Mouse (Mus musculus): Measurements from ENCODE around the gene Wbp2. TPM values are rescaled to one million over a fixed set of nuclear protein-coding genes. Genes with fewer than 3 reads are reported as not detected.

The Wbp2 gene
- polyA plus RNA-seq, 1 experiment = 253 TPM

DNA sequence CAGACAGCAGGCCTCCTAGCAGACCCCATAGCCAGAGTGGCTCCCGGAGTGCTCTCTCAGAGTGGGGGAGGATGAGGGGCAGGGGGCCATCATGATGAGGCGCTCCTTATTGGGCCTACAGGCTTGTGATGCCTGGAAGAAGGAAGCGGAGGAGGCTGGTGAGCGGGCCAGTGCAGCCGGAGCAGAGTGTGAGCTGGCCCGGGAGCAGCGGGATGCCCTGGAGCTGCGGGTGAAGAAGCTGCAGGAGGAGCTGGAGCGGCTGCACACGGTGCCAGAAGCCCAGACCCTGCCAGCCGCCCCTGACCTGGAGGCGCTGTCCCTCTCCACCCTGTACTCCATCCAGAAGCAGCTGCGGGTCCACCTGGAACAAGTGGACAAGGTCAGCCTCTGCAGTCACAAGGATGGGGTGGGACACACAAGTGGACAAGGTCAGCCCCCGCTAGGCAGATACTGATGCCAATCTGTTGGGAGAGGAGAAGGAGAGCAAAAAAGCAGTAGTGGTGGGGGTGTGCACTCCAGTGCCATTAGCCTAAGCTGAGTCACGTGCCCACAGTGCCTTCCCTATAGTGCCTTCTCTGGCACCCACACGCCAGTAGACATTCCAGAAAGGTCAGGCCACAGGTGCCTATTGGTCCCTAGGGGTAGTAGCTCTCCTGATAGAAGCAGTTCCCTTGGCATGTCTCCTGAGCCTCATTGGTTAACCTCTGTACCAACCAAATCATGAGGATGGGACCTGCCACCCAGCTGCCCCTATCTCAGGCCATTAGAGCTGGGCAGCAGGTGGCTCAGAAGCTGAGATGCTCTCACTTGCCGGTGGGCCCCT lies 27.7 kb downstream of the Wbp2 start:
- TF ChIP-seq CTCF (IDR thresholded peaks at IDR 0.05; ENCODE audit: control insufficient read depth, insufficient read depth, insufficient replicate concordance, low read depth, low read length) (no peak), POLR2A (IDR thresholded peaks at IDR 0.05; ENCODE audit: control insufficient read depth, low read depth, low read length) (no peak)
- H3K27ac ChIP-seq (ENCODE audit: control insufficient read depth, insufficient read depth, low read depth, low read length) = no peak overlapping the region
- no peak overlapping the region for H3K4me3 ChIP-seq (ENCODE audit: control insufficient read depth, low read depth, low read length)
- peaks cover 1% of the 10 kb centered on the region for H3K36me3 ChIP-seq (ENCODE audit: control insufficient read depth, insufficient read depth, low read length)
- H3K4me1 ChIP-seq (ENCODE audit: control insufficient read depth, insufficient read depth, low read length) = no peaks in the 10 kb centered on the region
- no peaks in the 10 kb centered on the region for H3K27me3 ChIP-seq (ENCODE audit: control insufficient read depth, insufficient read depth, low read length)

DNA sequence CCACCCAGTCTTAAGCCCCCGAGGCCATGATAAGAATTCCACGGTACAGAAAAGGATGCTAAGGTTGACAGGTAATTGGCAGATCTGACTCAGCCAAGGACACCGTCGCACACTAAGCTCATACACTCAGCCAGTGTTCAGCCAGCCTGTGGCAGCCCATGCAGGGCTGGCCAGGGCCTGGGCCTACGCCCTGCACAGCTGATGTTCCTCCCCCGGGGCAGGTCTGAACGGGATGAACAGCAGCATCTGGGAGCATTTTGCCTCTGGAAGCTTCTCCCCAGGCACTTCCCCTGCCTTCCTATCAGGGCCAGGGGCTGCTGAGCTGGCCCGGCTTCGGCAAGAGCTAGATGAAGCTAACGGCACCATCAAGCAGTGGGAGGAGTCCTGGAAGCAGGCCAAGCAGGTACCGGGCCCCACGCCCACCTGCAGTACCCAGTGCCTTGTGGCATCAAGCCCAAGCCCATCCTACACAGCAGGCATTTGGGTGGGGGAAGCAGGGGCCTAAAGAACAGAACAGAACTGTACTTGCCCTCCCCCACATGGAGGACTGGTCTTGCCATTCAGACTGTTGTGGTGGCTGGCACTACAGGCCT lies 28.7 kb downstream of the Wbp2 start:
- H3K27me3 ChIP-seq (ENCODE audit: control insufficient read depth, insufficient read depth, low read length) = no peaks in the 10 kb centered on the region
- no peak overlapping the region for H3K27ac ChIP-seq (ENCODE audit: control insufficient read depth, insufficient read depth, low read depth, low read length)
- peaks cover 1% of the 10 kb centered on the region for H3K36me3 ChIP-seq (ENCODE audit: control insufficient read depth, insufficient read depth, low read length)
- no peaks in the 10 kb centered on the region for H3K4me1 ChIP-seq (ENCODE audit: control insufficient read depth, insufficient read depth, low read length)
- TF ChIP-seq POLR2A (IDR thresholded peaks at IDR 0.05; ENCODE audit: control insufficient read depth, low read depth, low read length) (no peak), CTCF (IDR thresholded peaks at IDR 0.05; ENCODE audit: control insufficient read depth, insufficient read depth, insufficient replicate concordance, low read depth, low read length) (no peak)
- no peak overlapping the region for H3K4me3 ChIP-seq (ENCODE audit: control insufficient read depth, low read depth, low read length)

DNA sequence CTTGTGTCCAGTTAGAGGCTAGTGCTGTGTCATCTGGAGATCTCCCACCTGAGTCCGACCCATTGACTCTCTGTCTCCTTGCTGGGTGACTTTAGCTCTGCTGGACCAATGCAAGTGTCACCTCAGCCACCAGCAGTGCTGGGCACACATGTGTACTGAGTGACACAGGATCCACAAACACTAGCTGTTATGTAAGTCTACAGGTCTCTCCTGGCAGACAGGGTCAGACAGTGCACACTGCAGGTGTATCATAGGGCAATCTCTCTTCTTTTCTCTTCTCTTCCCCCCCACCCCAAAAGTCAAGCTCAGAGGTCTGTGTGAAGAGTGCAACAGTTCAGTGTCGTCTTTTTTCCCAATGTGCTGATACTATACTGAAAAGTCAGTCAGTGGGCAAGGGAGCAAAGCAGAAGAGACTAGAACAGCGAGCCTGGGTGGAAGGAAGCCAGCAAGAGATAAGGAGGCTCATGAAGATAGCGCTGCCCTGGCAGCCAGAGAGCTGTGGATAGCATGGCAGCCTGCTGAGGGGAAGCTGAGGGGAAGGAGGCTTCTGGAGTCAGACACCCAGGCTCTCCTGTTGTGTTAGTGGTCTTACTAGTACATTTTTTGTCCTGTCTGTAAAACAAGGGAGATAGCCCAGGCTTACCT lies 29.4 kb downstream of the Wbp2 start:
- Histone ChIP-seq H3K4me1 (ENCODE audit: control insufficient read depth, insufficient read depth, low read length) (no peaks in the 10 kb centered on the region), H3K27me3 (ENCODE audit: control insufficient read depth, insufficient read depth, low read length) (no peaks in the 10 kb centered on the region), H3K27ac (ENCODE audit: control insufficient read depth, insufficient read depth, low read depth, low read length) (no peak overlapping the region), H3K36me3 (ENCODE audit: control insufficient read depth, insufficient read depth, low read length) (peaks cover 1% of the 10 kb centered on the region), H3K4me3 (ENCODE audit: control insufficient read depth, low read depth, low read length) (no peak overlapping the region)
- TF ChIP-seq POLR2A (IDR thresholded peaks at IDR 0.05; ENCODE audit: control insufficient read depth, low read depth, low read length) (no peak), CTCF (IDR thresholded peaks at IDR 0.05; ENCODE audit: control insufficient read depth, insufficient read depth, insufficient replicate concordance, low read depth, low read length) (no peak)

DNA sequence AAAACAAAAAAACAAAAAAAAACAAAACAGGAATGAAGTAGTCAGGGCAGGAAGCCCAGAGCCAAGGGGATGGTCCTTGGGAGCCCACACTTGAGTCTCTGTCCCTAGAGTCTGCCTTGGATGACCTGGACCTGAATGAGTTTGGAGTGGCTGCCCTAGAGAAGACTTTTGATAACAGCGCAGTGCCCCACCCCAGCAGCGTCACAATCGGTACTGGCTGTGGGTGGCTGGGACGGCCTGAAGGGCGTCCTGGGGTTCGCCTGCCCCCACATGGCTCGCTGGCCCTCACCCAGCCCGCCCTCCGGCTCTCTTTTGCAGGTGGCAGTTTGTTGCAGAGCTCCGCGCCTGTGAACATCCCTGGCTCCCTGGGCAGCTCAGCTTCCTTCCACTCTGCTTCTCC lies 30.9 kb downstream of the Wbp2 start:
- H3K27me3 ChIP-seq (ENCODE audit: control insufficient read depth, insufficient read depth, low read length) = no peaks in the 10 kb centered on the region
- H3K4me3 ChIP-seq (ENCODE audit: control insufficient read depth, low read depth, low read length) = no peak overlapping the region
- H3K27ac ChIP-seq (ENCODE audit: control insufficient read depth, insufficient read depth, low read depth, low read length) = no peak overlapping the region
- H3K36me3 ChIP-seq (ENCODE audit: control insufficient read depth, insufficient read depth, low read length) = peaks cover 4% of the 10 kb centered on the region
- TF ChIP-seq CTCF (IDR thresholded peaks at IDR 0.05; ENCODE audit: control insufficient read depth, insufficient read depth, insufficient replicate concordance, low read depth, low read length) = no peak
- no peak for TF ChIP-seq POLR2A (IDR thresholded peaks at IDR 0.05; ENCODE audit: control insufficient read depth, low read depth, low read length)
- no peaks in the 10 kb centered on the region for H3K4me1 ChIP-seq (ENCODE audit: control insufficient read depth, insufficient read depth, low read length)

DNA sequence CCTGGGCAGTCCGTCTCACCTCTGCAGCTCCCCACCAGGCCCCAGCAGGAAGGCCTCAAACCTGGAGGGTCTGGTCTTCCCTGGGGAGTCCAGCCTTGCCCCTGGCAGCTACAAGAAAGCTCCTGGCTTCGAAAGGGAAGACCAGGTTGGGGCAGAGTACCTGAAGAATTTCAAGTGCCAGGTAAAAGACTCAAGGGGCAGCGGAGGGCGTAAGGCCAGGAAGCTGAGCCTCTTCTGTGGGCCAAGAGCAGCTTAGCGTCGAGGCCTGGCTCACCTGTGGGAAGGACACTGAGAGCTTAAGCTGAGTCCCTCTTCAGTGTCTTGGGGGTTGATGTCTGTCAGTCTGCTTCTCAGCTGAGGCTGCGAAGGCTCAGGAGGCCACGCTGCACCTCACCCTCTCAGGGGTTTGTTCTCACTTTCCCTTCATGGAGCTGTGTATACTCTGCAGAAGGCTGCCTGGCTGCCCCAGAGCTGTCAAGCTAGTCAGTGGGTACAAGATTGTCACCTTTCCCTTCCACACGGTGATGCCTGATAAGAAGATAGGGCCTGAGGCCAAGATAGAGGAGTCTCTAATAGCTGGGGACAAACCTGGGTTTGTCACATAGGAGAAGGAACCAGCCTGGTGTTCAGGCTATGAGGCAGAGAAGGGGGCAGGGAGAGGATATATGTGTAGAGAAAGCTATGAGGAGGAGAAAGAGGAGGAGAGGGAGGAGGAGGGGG lies 33.1 kb downstream of the Wbp2 start:
- no peaks in the 10 kb centered on the region for H3K4me1 ChIP-seq (ENCODE audit: control insufficient read depth, insufficient read depth, low read length)
- TF ChIP-seq POLR2A (IDR thresholded peaks at IDR 0.05; ENCODE audit: control insufficient read depth, low read depth, low read length) (no peak), CTCF (IDR thresholded peaks at IDR 0.05; ENCODE audit: control insufficient read depth, insufficient read depth, insufficient replicate concordance, low read depth, low read length) (no peak)
- no peak overlapping the region for H3K27ac ChIP-seq (ENCODE audit: control insufficient read depth, insufficient read depth, low read depth, low read length)
- peaks cover 4% of the 10 kb centered on the region for H3K36me3 ChIP-seq (ENCODE audit: control insufficient read depth, insufficient read depth, low read length)
- no peak overlapping the region for H3K4me3 ChIP-seq (ENCODE audit: control insufficient read depth, low read depth, low read length)
- H3K27me3 ChIP-seq (ENCODE audit: control insufficient read depth, insufficient read depth, low read length) = no peaks in the 10 kb centered on the region

DNA sequence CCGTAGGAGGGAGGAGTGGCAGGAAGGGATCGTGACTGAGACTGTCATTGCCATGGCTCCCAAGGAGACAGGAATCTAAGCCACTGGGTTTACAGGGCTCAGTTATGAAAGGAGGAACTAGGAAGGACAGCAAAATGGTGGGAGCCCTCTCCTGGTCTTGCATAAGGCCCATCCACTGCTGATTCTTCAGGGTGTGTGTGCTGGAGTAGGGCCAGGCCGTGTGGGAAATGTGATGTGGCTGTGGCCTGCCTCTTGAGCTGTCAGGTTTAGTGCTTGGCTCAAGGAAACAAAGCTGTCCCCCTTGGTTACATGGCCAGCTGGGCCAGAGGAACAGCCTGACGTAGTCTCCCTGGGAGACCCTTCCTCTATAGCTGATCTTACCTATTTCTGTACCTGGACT lies 36.6 kb downstream of the Wbp2 start:
- Histone ChIP-seq H3K36me3 (ENCODE audit: control insufficient read depth, insufficient read depth, low read length) (peaks cover 3% of the 10 kb centered on the region), H3K27ac (ENCODE audit: control insufficient read depth, insufficient read depth, low read depth, low read length) (no peak overlapping the region), H3K4me1 (ENCODE audit: control insufficient read depth, insufficient read depth, low read length) (peaks cover 5% of the 10 kb centered on the region), H3K4me3 (ENCODE audit: control insufficient read depth, low read depth, low read length) (no peak overlapping the region), H3K27me3 (ENCODE audit: control insufficient read depth, insufficient read depth, low read length) (no peaks in the 10 kb centered on the region)
- no peak for TF ChIP-seq CTCF (IDR thresholded peaks at IDR 0.05; ENCODE audit: control insufficient read depth, insufficient read depth, insufficient replicate concordance, low read depth, low read length)
- no peak for TF ChIP-seq POLR2A (IDR thresholded peaks at IDR 0.05; ENCODE audit: control insufficient read depth, low read depth, low read length)

DNA sequence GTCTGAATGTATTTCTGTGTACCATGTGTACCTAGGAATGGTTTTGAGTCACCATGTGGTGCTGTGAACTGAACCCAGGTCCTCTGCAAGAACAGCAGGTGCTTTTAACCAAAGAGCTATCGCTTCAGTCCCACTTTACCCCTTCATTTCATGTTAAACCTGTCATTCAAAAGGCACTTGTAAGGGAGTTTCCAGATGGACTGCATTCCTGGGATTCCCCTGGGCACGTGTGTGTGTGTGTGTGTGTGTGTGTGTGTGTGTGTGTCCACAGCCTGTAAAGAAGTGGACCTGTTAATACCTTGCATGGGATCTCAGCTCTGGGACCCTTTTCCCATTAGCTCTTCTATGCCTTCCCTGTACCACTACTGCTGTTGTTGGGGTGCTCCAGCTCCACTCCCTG lies 37.2 kb downstream of the Wbp2 start:
- H3K4me3 ChIP-seq (ENCODE audit: control insufficient read depth, low read depth, low read length) = no peak overlapping the region
- no peaks in the 10 kb centered on the region for H3K27me3 ChIP-seq (ENCODE audit: control insufficient read depth, insufficient read depth, low read length)
- no peak overlapping the region for H3K27ac ChIP-seq (ENCODE audit: control insufficient read depth, insufficient read depth, low read depth, low read length)
- TF ChIP-seq CTCF (IDR thresholded peaks at IDR 0.05; ENCODE audit: control insufficient read depth, insufficient read depth, insufficient replicate concordance, low read depth, low read length) (no peak), POLR2A (IDR thresholded peaks at IDR 0.05; ENCODE audit: control insufficient read depth, low read depth, low read length) (no peak)
- peaks cover 3% of the 10 kb centered on the region for H3K36me3 ChIP-seq (ENCODE audit: control insufficient read depth, insufficient read depth, low read length)
- peaks cover 5% of the 10 kb centered on the region for H3K4me1 ChIP-seq (ENCODE audit: control insufficient read depth, insufficient read depth, low read length)

Measured in testis, adult 2 months (tissue).